Mouse (Mus musculus): Measurements from ENCODE around the gene Clic1.
A peak's percentile ranks its signal among the peaks of the same experiment; 100 is the strongest.

The Clic1 gene

GRCm38 (mm10) chr17:35064951-35065947 lies 15.5 kb downstream of the Clic1 start, which contains the start of gene Ly6g6c:
Gene Ly6g6c (plus strand): TSS chr17:35065388.
- peak; percentile 66 for DNase-seq (ENCODE audit: low read depth)

DNA sequence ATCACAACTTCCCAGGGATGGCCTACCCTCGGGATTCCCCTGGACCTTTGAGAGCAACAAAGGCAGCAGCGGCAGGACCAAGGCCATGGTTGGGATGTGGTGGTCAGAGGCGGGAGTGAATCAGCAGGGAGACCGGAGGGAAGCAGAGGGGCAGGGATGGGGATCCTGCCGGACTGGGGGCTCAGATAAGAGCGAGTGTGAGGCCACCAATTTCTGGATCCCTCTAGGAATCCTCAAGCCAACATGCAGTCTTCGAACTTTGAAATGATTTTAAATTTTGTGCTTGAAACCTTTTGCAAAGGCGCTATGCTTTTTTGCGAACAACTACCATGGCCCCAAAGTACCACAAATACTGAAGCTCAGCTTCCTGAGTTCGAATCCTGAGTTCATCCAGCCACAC lies 16.3 kb downstream of the Clic1 start, which contains the start of gene Mpig6b:
Gene Mpig6b, minus strand, starts transcription at position 101 of the 400 bp plus-strand sequence.
- DNase-seq (ENCODE audit: low read depth): no peak

- DNase-seq (ENCODE audit: low read depth): no peak
These were observed 18.6 kb downstream of the Clic1 start for GRCm38 (mm10) chr17:35068213-35068914.

DNA sequence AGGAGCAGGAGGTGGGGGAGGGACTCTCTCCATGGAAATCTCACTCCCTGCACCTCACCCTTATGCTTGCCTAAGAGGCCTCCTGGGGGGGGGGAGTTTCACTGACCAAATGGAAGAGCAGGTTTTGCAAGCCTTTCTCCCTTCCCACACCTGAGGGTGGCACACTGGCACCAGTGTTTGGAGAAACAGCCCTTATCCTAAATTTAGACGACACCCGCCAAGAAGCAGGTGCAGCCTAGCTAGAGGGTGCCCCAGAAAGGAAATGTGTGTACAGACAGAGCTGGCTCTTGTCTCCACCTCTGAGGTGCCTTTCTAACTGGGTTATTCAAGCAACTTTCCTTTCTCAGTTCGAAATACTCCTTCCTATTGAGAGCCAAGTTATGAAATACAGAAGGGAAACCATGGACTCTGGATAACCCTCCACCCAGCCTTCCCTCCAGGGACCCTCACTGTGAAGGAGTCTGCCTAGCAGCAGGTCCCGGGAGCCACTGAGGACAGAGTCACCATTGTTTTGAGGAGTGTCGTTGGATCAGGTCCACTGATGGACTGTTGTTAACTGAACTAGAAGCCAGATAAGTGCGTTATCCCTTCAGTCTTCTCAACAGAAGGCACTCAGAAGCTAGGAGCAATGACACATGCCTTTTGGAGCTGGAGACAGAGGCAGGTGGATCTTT lies 20.9 kb downstream of the Clic1 start:
- no peak for DNase-seq (ENCODE audit: low read depth)

DNA sequence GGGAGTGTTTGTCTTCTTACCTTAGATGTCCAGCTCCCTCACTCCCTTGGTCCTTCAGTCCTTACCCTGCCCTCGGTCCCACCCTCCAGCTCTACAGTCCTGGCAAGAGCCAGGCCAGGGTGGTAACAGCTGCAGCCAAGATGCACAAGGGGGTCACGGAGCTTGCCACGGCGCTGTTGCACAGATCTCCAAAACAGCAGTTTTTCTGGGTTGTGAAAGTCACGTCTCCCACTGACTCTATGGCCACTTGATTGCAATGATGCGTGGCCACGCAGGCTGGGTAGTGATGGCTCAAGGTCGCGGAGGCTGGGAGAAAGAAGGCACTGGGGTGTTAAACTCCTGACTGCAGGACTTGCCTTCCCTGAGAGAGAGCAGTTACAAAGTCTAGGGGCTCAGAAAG lies 21.7 kb downstream of the Clic1 start:
- DNase-seq (ENCODE audit: low read depth): no peak

- DNase-seq (ENCODE audit: low read depth): no peak
These were observed 24.3 kb downstream of the Clic1 start for GRCm38 (mm10) chr17:35074097-35074496.

GRCm38 (mm10) chr17:35076507-35077176 lies 26.9 kb downstream of the Clic1 start, which contains the start of gene Ly6g6e:
Gene Ly6g6e (plus strand): TSS chr17:35076902.
- DNase-seq (ENCODE audit: low read depth): no peak

- DNase-seq (ENCODE audit: low read depth): no peak
These were observed 27.5 kb downstream of the Clic1 start for GRCm38 (mm10) chr17:35077285-35077684.

DNA sequence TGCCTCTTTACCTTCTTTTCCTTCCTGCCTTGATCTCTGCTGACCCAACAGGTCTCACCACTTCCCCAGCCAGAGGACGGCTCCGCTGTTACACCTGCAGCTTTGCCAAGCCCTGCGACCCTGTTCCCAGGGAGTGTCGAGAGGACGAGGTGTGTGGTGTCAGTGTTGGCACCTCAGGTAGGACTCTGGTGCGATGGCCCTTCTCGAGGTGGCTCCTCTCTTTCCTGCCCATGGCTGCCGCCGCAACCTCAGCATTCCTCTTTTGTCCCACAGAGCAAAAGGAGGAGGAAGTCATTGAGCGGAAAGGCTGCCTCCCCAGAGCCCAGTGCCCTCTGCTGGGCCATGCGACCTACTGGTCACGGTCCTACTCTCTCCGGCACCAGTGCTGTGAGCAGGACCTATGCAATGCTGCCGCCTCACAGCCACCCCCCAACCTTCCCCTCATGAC lies 28.0 kb downstream of the Clic1 start, which contains the start of gene Ly6g6d:
Gene Ly6g6d, minus strand, starts transcription at position 280 of the 448 bp plus-strand sequence.
- DNase-seq (ENCODE audit: low read depth): no peak

DNA sequence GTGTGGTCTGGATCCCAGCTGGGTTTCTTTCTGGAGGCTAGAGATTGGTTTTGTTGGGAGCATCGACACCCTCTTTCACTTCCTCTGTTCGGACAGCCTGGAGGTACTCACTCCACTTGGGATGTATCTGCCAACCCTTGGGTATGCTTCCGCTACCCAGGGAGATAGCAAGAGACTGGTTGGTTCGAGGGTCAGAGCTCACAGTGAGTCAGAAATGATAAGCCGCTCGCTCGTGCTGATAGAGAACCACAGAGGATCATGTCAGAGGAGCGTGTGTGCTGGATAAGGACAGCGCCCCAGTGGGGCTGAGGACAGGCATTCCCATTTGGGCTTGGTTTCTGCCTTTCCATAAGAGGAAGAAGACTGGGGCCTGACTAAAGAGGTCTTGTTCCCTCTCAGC lies 30.0 kb downstream of the Clic1 start:
- DNase-seq (ENCODE audit: low read depth): no peak

DNA sequence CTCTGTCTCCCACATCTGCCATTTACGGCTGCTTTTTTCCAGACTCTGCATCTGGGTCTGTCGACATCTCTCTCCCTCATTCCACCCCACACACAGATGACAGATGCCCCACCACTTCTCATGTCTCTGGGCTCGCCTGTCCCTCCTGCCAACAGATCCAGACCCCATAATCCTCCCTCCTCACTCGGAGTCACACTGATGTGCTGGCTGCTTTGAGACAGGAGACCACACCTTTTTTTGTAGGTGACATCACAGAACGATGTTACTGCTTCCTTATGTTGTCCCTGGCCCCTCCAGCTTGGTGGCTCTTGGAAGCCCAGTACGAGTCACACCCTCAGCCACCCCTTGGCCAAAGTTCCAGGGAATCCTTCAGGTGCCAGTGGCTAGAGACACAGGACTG lies 30.5 kb downstream of the Clic1 start:
- DNase-seq (ENCODE audit: low read depth): no peak

DNA sequence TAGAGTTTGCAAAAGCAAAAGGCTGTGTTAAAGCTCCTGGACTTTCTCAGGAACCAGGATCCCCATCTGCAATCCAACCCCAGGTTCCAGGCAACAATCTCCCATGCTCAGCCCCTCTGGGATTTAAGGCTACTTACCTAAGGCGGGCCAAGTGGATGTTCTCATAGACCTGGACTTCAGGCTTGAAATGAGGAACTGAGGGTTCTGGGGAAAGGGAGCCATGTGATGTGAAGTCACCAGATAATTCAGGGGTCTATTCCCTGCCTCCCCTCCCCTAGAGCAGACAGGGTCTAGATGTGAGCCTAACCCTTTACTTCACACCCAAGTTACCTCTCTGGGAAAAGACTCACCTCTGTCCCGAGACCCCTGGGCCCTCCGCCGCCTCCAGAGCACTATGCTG lies 30.9 kb downstream of the Clic1 start:
- no peak for DNase-seq (ENCODE audit: low read depth)

DNA sequence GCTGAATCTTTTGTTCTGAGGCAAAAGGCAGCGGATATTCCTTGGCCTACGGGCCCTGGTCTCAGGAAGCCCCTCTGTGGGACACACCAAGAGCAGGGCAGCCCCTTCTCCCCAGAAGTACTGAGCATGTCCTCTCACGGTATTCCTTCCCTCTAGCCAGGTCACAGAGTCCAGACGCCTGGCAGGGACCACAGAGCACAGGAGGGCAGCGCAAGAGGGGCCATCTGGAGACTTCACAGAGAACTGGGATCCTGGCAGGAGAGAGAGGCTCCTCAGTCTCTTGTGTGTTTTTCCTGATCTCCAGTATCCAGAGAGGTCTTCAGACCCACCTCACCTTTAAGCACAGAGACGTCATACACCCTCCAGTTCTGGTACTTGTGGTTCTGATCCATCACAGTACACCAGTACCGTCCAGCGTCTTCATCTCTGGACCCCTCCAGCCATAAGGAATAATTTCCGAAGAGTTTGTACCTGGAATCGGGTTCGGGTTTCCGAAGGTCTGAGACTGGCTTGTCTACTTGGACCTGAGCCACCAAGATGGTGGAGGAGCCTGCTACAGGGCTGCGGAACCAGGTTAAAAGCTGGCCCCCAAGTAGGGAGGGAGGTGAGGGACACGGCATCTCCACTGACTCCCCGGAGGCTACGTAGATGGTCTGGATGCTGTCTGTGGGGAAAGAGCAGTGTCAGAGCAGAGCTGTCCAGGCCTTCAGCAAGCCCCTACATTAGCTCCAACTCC lies 33.2 kb downstream of the Clic1 start:
- DNase-seq (ENCODE audit: low read depth): no peak

DNA sequence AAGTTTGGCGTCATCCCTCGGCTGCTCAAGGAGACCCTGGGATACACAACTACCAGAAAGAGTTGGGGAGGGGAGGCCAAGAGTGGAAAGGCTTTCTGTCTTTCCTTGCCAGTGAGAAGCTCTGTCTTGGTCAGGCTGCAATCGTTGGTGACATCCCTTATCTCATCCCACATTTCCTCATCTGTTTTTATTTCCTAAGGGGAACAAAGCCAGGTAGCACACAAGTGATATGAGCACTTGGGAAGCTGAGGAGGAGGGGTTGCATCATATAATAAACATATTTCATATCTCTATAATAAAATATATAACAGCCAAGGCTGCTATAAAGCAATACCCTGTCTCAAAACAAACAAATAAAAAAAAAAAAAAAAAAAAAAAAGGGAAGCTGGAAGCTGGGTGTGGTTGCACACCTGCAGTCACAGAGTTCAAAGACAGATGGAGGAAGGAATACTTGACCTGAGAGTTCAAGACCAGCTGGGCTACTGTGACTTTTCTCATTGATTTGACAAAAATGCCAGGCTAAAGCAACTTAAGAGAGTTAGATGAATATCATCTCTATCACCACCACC lies 34.2 kb downstream of the Clic1 start:
- DNase-seq (ENCODE audit: low read depth): no peak

DNA sequence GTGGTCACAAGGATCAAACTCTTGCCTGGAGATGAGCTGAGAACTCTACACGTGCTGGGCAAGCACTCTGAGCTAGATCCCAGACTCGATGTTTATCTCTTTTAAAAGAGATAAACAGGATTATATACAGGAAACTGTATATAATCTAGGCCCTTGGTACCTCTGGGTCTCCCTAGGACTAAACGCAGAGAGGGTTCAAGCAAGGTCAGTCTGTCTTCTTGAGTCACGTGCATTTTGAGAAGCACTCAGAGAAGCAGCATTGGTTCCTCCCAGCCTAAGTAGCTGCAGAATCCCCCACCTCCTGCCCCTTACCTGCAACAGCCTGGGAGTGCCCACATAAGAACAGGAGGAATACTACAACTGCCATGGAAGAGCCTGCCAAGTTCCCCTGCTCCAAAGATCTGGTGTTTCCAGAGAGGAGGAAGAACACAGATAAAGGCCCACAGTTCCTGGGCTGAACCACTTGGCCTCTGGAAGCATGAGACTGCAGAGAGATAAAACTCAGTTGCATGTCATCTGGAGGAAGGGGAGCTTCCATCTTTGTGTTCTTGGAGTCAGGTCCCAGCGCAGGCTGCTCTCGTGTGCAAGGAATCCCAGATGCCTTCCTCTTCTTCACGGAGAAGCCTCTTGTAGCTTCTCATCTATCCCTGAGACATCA lies 35.6 kb downstream of the Clic1 start, which contains the start of gene Ly6g6f:
Gene Ly6g6f, minus strand, starts transcription at position 403 of the 658 bp plus-strand sequence.
- no peak for DNase-seq (ENCODE audit: low read depth)

GRCm38 (mm10) chr17:35088151-35088550 lies 38.4 kb downstream of the Clic1 start:
- DNase-seq (ENCODE audit: low read depth): peak; percentile 47

GRCm38 (mm10) chr17:35088825-35089644 lies 39.3 kb downstream of the Clic1 start, which contains the start of gene Abhd16a:
Gene Abhd16a (plus strand): TSS chr17:35089263.
- peak; percentile 96 for DNase-seq (ENCODE audit: low read depth)

- DNase-seq (ENCODE audit: low read depth): no peak
These were observed 40.6 kb downstream of the Clic1 start for GRCm38 (mm10) chr17:35090166-35090932.

Data from induced T-regulatory cell, adult 2 months (primary cell).